Mouse (Mus musculus) cerebellum, postnatal 14 days (tissue): ENCODE data around the gene Wdr26.
A peak's percentile ranks its signal among the peaks of the same experiment; 100 is the strongest.

Source experiments
- DNase-seq, 2 experiments: peaks; one replicate each; pipeline ENCODE4 v3.0.0; 2021; ENCODE audit warnings: mixed read lengths in 2 of 2

Gene Wdr26

GRCm38 (mm10) chr1:181234326-181235035 is 22.7 kb upstream of the Wdr26 start:
- no peak for DNase-seq

GRCm38 (mm10) chr1:181233734-181234133 is 21.9 kb upstream of the Wdr26 start:
- DNase-seq = no peak

GRCm38 (mm10) chr1:181232307-181233027 is 20.7 kb upstream of the Wdr26 start:
- peak; percentile 69 to 83 for DNase-seq

GRCm38 (mm10) chr1:181231821-181232220 is 20.0 kb upstream of the Wdr26 start:
- no peak for DNase-seq

GRCm38 (mm10) chr1:181231262-181231661 is 19.5 kb upstream of the Wdr26 start:
- no peak for DNase-seq

GRCm38 (mm10) chr1:181230731-181231148 is 18.9 kb upstream of the Wdr26 start:
- DNase-seq = no peak

- no peak for DNase-seq
Observed at GRCm38 (mm10) chr1:181229046-181229445, 17.2 kb upstream of the Wdr26 start.

GRCm38 (mm10) chr1:181228591-181228990 is 16.8 kb upstream of the Wdr26 start:
- no peak for DNase-seq

GRCm38 (mm10) chr1:181227804-181228203 is 16.0 kb upstream of the Wdr26 start:
- no peak for DNase-seq

- no peak for DNase-seq
Observed at GRCm38 (mm10) chr1:181226850-181227249, 15.0 kb upstream of the Wdr26 start.

GRCm38 (mm10) chr1:181225281-181225680 is 13.5 kb upstream of the Wdr26 start:
- no peak for DNase-seq

- no peak for DNase-seq
Observed at GRCm38 (mm10) chr1:181222041-181222440, 10.2 kb upstream of the Wdr26 start.

GRCm38 (mm10) chr1:181216315-181216714 is 4.5 kb upstream of the Wdr26 start:
- no peak for DNase-seq

- DNase-seq = no peak
Observed at GRCm38 (mm10) chr1:181214296-181215035, 2.7 kb upstream of the Wdr26 start.

GRCm38 (mm10) chr1:181211403-181211919 is 340 bp downstream of the Wdr26 start:
- peak in 1 of 2 experiments; percentile 61 for DNase-seq

GRCm38 (mm10) chr1:181210601-181211402 is 999 bp downstream of the Wdr26 start:
- DNase-seq = peak; percentile 59 to 63

GRCm38 (mm10) chr1:181210147-181210546 is 1.7 kb downstream of the Wdr26 start:
- peak; percentile 7 to 18 for DNase-seq

GRCm38 (mm10) chr1:181199446-181199845 is 12.4 kb downstream of the Wdr26 start:
- DNase-seq = no peak

GRCm38 (mm10) chr1:181188925-181189324 is 22.9 kb downstream of the Wdr26 start:
- no peak for DNase-seq

- DNase-seq = no peak
Observed at GRCm38 (mm10) chr1:181170210-181170609, 41.6 kb downstream of the Wdr26 start.

- DNase-seq = no peak
Observed at GRCm38 (mm10) chr1:181168377-181168776, 43.4 kb downstream of the Wdr26 start.

GRCm38 (mm10) chr1:181167816-181168215 is 44.0 kb downstream of the Wdr26 start:
- DNase-seq = no peak
